Mouse (Mus musculus): Measurements from ENCODE around the gene Syk.

- TF ChIP-seq FLI1 (IDR thresholded peaks at IDR 0.05; ENCODE audit: low read length) (no peak), GATA1 (IDR thresholded peaks at IDR 0.05; ENCODE audit: borderline replicate concordance, low read length) (no peak)
Observed at GRCm38 (mm10) chr13:52624038-52624437, 41.1 kb downstream of the Syk start.

Measured in megakaryocyte, embryonic 14.5 days (primary cell).